In genomic region chr13:70635591-70635990, GRCm38 (mm10) we compare ENCODE assay signal across 10 mouse cellular contexts. TPM values are rescaled to one million over a fixed set of nuclear protein-coding genes. Genes with fewer than 3 reads are reported as not detected.
DNase-seq lines count a peak whose midpoint lies in the region; ATAC-seq and TF ChIP-seq lines count a peak whose summit lies in the region.
"Had no signal": no experiment of that assay in that cellular context is flagged by ENCODE, and none has a peak within 500 bp of the region (broad histone marks: within the 10 kb centered on the region; RNA-seq: fewer than 3 reads in every experiment).

No protein-coding gene starts in this region.

- no peak for ATAC-seq in intestine, embryonic 14.5 days (replicated peaks; ENCODE audit: low FRiP score, low TSS enrichment, low read depth)
- no peak for ATAC-seq in intestine, embryonic 16.5 days
- ATAC-seq in forebrain, embryonic 15.5 days (replicated peaks) = no peak
- no peak for ATAC-seq in midbrain, embryonic 11.5 days (ENCODE audit: low FRiP score)
- ATAC-seq: activated CD4-positive, CD25-positive, alpha-beta regulatory T cell, adult 4 months had no signal

- intact Hi-C loops in left cerebral cortex, postnatal 25 days (cut with DNase I) = no loop called here

- no peak overlapping the region for H3K4me3 ChIP-seq in intestine, embryonic 14.5 days (ENCODE audit: low read depth, low read length)
- no peak overlapping the region for H3K4me3 ChIP-seq in intestine, embryonic 16.5 days (ENCODE audit: low read length)
- 0 out of 2 replicates have a peak overlapping the region, but pooled peaks have one; percentile 41 for H3K4me3 ChIP-seq in cortical plate, adult 2 months (ENCODE audit: insufficient read depth, low read length)
- 0 out of 2 replicates have a peak overlapping the region, but pooled peaks have one; percentile 74 for H3K4me3 ChIP-seq in forebrain, embryonic 15.5 days
- H3K4me3 ChIP-seq in midbrain, embryonic 11.5 days (ENCODE audit: low read depth, low read length) = no peak overlapping the region

- no peak for TF ChIP-seq POLR2A in cortical plate, adult 2 months (IDR thresholded peaks at IDR 0.05; ENCODE audit: extremely low read depth, insufficient read depth, low read length)

- no peaks in the 10 kb centered on the region for H3K36me3 ChIP-seq in intestine, embryonic 14.5 days (ENCODE audit: control insufficient read depth, insufficient read depth, low read length)
- no peaks in the 10 kb centered on the region for H3K36me3 ChIP-seq in intestine, embryonic 16.5 days (ENCODE audit: control insufficient read depth, insufficient read depth, low read length)
- no peaks in the 10 kb centered on the region for H3K36me3 ChIP-seq in forebrain, embryonic 15.5 days
- no peaks in the 10 kb centered on the region for H3K36me3 ChIP-seq in midbrain, embryonic 11.5 days (ENCODE audit: control insufficient read depth, insufficient read depth, low read length)

- no peaks in the 10 kb centered on the region for H3K27me3 ChIP-seq in intestine, embryonic 14.5 days (replicated peaks; ENCODE audit: control insufficient read depth, insufficient read depth, low read length)
- H3K27me3 ChIP-seq in intestine, embryonic 16.5 days (replicated peaks; ENCODE audit: control insufficient read depth, insufficient read depth, low read length) = no peaks in the 10 kb centered on the region
- H3K27me3 ChIP-seq in forebrain, embryonic 15.5 days = no peaks in the 10 kb centered on the region
- H3K27me3 ChIP-seq in midbrain, embryonic 11.5 days (ENCODE audit: control insufficient read depth, insufficient read depth, low read length) = no peaks in the 10 kb centered on the region

- no peak overlapping the region for H3K9ac ChIP-seq in intestine, embryonic 14.5 days (ENCODE audit: low read length)
- H3K9ac ChIP-seq in intestine, embryonic 16.5 days (ENCODE audit: low read depth, low read length) = no peak overlapping the region
- H3K9ac ChIP-seq in forebrain, embryonic 15.5 days (replicated peaks) = no peak overlapping the region
- H3K9ac ChIP-seq in midbrain, embryonic 11.5 days (ENCODE audit: low read length) = no peak overlapping the region

- no peaks in the 10 kb centered on the region for H3K9me3 ChIP-seq in intestine, embryonic 14.5 days (ENCODE audit: control insufficient read depth, low read length)
- H3K9me3 ChIP-seq in intestine, embryonic 16.5 days (ENCODE audit: control insufficient read depth, low read length) = no peaks in the 10 kb centered on the region
- no peaks in the 10 kb centered on the region for H3K9me3 ChIP-seq in forebrain, embryonic 15.5 days
- no peaks in the 10 kb centered on the region for H3K9me3 ChIP-seq in midbrain, embryonic 11.5 days (ENCODE audit: control insufficient read depth, low read length)

- WGBS in intestine, embryonic 14.5 days = 46% methylated on average over 2 of the region's 2 CpGs
- 60% methylated on average over 2 of the region's 2 CpGs for WGBS in intestine, embryonic 16.5 days
- 62% methylated on average over 2 of the region's 2 CpGs for WGBS in forebrain, embryonic 15.5 days
- WGBS in midbrain, embryonic 11.5 days = 59% methylated on average over 2 of the region's 2 CpGs

- no peak overlapping the region for H3K4me2 ChIP-seq in intestine, embryonic 14.5 days (ENCODE audit: low read length)
- no peak overlapping the region for H3K4me2 ChIP-seq in intestine, embryonic 16.5 days (ENCODE audit: low read depth, low read length)
- H3K4me2 ChIP-seq in forebrain, embryonic 15.5 days (replicated peaks) = no peak overlapping the region
- 0 out of 2 replicates have a peak overlapping the region, but pooled peaks have one; percentile 4 for H3K4me2 ChIP-seq in midbrain, embryonic 11.5 days

- H3K27ac ChIP-seq in intestine, embryonic 14.5 days (ENCODE audit: low read depth) = no peak overlapping the region
- H3K27ac ChIP-seq in intestine, embryonic 16.5 days (ENCODE audit: low read length) = no peak overlapping the region
- H3K27ac ChIP-seq in cortical plate, adult 2 months (ENCODE audit: insufficient read depth, low read length) = no peak overlapping the region
- no peak overlapping the region for H3K27ac ChIP-seq in forebrain, embryonic 15.5 days (replicated peaks)
- H3K27ac ChIP-seq in midbrain, embryonic 11.5 days (ENCODE audit: low read depth, low read length) = no peak overlapping the region

- peak; percentile 24 for DNase-seq in intestine, embryonic 14.5 days (ENCODE audit: low spot score)
- no peak for DNase-seq in midbrain, embryonic 11.5 days (ENCODE audit: low spot score, missing footprints)
- no peak for DNase-seq in adrenal gland, postnatal 10 days
- no peak for DNase-seq in left cerebral cortex, postnatal 25 days (ENCODE audit: low spot score in 2 of 2)
- no peak for DNase-seq in gastrocnemius, postnatal 25 days
- DNase-seq: thymus, postnatal 25 days had no signal

- no peak for TF ChIP-seq CTCF in cortical plate, adult 2 months (IDR thresholded peaks at IDR 0.05; ENCODE audit: extremely low read depth, insufficient read depth, low read length)

- peaks cover 12% of the 10 kb centered on the region; the same call in 1 of the 2 replicates for H3K4me1 ChIP-seq in intestine, embryonic 14.5 days (replicated peaks; ENCODE audit: control insufficient read depth, insufficient read depth, low read length)
- H3K4me1 ChIP-seq in intestine, embryonic 16.5 days (ENCODE audit: control insufficient read depth, insufficient read depth, low read length) = peaks cover 13% of the 10 kb centered on the region
- peaks cover 5% of the 10 kb centered on the region for H3K4me1 ChIP-seq in cortical plate, adult 2 months (ENCODE audit: control insufficient read depth, insufficient read depth, low read length)
- peaks cover 27% of the 10 kb centered on the region for H3K4me1 ChIP-seq in forebrain, embryonic 15.5 days
- peaks cover 11% of the 10 kb centered on the region for H3K4me1 ChIP-seq in midbrain, embryonic 11.5 days (ENCODE audit: control insufficient read depth, insufficient read depth, low read length)

RNA-seq across cellular contexts. Expression of gene Ice1, which starts 1.8 kb away (rescaled TPM):
- 27.0 and 30.7 TPM in 2 replicates for polyA plus RNA-seq in intestine, embryonic 14.5 days (2014; fragmentation: Nextera tagmentation; extraction: Ambion mirVana)
- 8.3 and 10.7 TPM in 2 replicates for polyA plus RNA-seq in intestine, embryonic 16.5 days (2015; fragmentation: Nextera tagmentation; extraction: Ambion mirVana)
- polyA plus RNA-seq in cortical plate, adult 2 months (2012; rRNA removed) = 99.5 and 109 TPM in 2 replicates
- polyA plus RNA-seq in forebrain, embryonic 15.5 days (2015; fragmentation: Nextera tagmentation; extraction: Ambion mirVana) = 31.3 and 31.4 TPM in 2 replicates
- polyA plus RNA-seq in midbrain, embryonic 11.5 days (2014; fragmentation: Nextera tagmentation; extraction: Ambion mirVana) = 28.4 and 28.9 TPM in 2 replicates
- total RNA-seq in adrenal gland, postnatal 10 days (2021) = 10 to 100 TPM; 22.5 to 31.4 TPM
- 10 to 100 TPM; 60.7 to 69.3 TPM for total RNA-seq in left cerebral cortex, postnatal 25 days (2021)
- 10 to 100 TPM; 16.2 to 16.3 TPM for total RNA-seq in gastrocnemius, postnatal 25 days (2021)

Comparison
In these comparisons a context has a peak if more than half of its experiments do, and no peak if none do; other contexts are left out.
1. H3K4me3 ChIP-seq: peak in cortical plate, adult 2 months (single experiment) and forebrain, embryonic 15.5 days (single experiment); none in intestine, embryonic 14.5 days (single experiment), intestine, embryonic 16.5 days (single experiment) and midbrain, embryonic 11.5 days (single experiment).